Mouse (Mus musculus) myocyte (in vitro differentiated cells): Measurements from ENCODE around the gene Gcnt4.

Experiments
- MYOG ChIP-seq, 3 experiments: IDR thresholded peaks; one replicate each; pipeline ENCODE4 v1.6.1; 2011; ENCODE audit warnings: control low read depth in 2 of 3, low read depth in 2 of 3, mild to moderate bottlenecking in 2 of 3; ENCODE audit not compliant: insufficient read length in 2 of 3, control insufficient read depth in 1 of 3, insufficient read depth in 1 of 3
- POLR2A ChIP-seq: IDR thresholded peaks from one replicate; pipeline ENCODE4 v1.6.1; 2011; ENCODE audit warnings: low read depth, mild to moderate bottlenecking, control low read depth, moderate library complexity; ENCODE audit not compliant: insufficient read length
- USF1 ChIP-seq: IDR thresholded peaks from one replicate; pipeline ENCODE4 v1.6.1; 2011; ENCODE audit warnings: low read depth, mild to moderate bottlenecking, control low read depth, moderate library complexity

DNA sequence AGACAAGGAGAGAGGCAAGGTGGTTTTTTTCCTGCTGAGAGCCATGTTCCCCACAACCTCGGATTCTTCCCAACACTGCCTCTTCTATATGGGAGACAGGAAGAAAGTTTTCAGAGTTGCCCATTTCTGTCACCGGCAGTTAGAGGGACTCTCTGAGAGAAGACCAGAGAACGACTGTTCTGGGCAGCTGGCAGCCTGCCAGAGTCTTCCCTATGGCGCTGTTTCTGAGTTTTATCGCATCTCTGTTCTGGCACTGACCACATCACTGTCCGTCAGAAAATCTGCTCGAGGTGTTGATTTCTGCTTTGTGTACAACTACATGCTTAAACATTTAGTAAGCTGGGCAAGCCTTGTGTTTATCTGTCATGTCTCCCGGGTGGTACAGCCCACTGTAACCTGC is 8.9 kb downstream of the Gcnt4 start:
- TF ChIP-seq POLR2A (no peak), MYOG (IDR thresholded peaks at IDR 0.05; ENCODE audit: control insufficient read depth in 1 of 3, insufficient read depth in 1 of 3, insufficient read length in 2 of 3, low read depth in 2 of 3) (no peak), USF1 (no peak)
